Mouse (Mus musculus): ENCODE data around the gene Abhd14b. TPM values are rescaled to one million over a fixed set of nuclear protein-coding genes. Genes with fewer than 3 reads are reported as not detected.

Gene Abhd14b
- total and polyA plus RNA-seq, 3 experiments: 3.4 to 6.5 TPM; not detected in 1

DNA sequence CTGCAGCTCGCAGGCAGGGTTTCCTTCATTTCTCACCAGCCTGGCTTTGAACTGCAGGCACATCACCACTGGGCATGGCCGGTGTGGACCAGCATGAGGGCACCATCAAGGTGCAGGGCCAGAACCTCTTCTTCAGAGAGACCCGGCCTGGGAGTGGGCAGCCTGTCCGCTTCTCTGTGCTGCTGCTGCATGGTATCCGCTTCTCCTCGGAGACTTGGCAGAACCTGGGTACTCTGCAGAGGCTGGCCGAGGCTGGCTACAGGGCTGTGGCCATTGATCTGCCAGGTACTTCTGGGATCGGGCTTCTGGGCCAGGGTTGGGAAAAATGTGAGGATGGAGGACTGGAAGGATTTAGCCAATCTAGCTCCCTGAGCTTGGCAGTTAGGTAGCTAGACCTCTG lies 2.7 kb downstream of the Abhd14b start:
- H3K79me2 ChIP-seq (ENCODE audit: control insufficient read depth, insufficient read depth, low read length, poor library complexity): peaks cover 3% of the 10 kb centered on the region; the same call in 1 of the 2 replicates
- H3K4me3 ChIP-seq (ENCODE audit: control insufficient read depth in 1 of 2, insufficient read depth in 1 of 2, low read depth in 2 of 2, low read length in 2 of 2): no peak overlapping the region
- peaks cover 0 to 11% of the 10 kb centered on the region in 2 experiments; a peak in 2 of 4 replicates for H3K4me1 ChIP-seq (ENCODE audit: control insufficient read depth in 1 of 2, insufficient read depth in 2 of 2, low read length in 2 of 2)
- no peak overlapping the region for H3K27ac ChIP-seq (ENCODE audit: control insufficient read depth, low read depth, low read length)
- peaks cover 0 to 4% of the 10 kb centered on the region in 2 experiments; a peak in 2 of 4 replicates for H3K36me3 ChIP-seq (ENCODE audit: control insufficient read depth in 1 of 2, insufficient read depth in 2 of 2, low read length in 2 of 2)
- TF ChIP-seq MAX (IDR thresholded peaks at IDR 0.05; ENCODE audit: low read length): no peak
- TF ChIP-seq MAZ (IDR thresholded peaks at IDR 0.05; ENCODE audit: low read depth, low read length): no peak
- no peak for TF ChIP-seq CTCF (IDR thresholded peaks at IDR 0.05 in 2 of 3, conservative IDR thresholded peaks at IDR 0.05 in 1 of 3; ENCODE audit: control insufficient read depth in 1 of 3, insufficient read depth in 1 of 3, low read depth in 2 of 3, low read length in 3 of 3, poor library complexity in 1 of 3, severe bottlenecking in 1 of 3)
- no peak overlapping the region for H3K9ac ChIP-seq (ENCODE audit: control insufficient read depth, low read depth, low read length, poor library complexity, severe bottlenecking)
- H3K9me3 ChIP-seq (replicated peaks; ENCODE audit: insufficient read depth, low read length): no peaks in the 10 kb centered on the region
- DNase-seq (ENCODE audit: low read depth, low spot score): no peak
- H3K27me3 ChIP-seq (ENCODE audit: control insufficient read depth in 1 of 2, insufficient read depth in 2 of 2, low read length in 2 of 2): no peaks in the 10 kb centered on the region

GRCm38 (mm10) chr9:106450661-106451060 lies 3.4 kb downstream of the Abhd14b start:
- H3K9me3 ChIP-seq (replicated peaks; ENCODE audit: insufficient read depth, low read length): no peaks in the 10 kb centered on the region
- H3K36me3 ChIP-seq (ENCODE audit: control insufficient read depth in 1 of 2, insufficient read depth in 2 of 2, low read length in 2 of 2): peaks cover 0 to 4% of the 10 kb centered on the region in 2 experiments; a peak in 2 of 4 replicates
- H3K4me1 ChIP-seq (ENCODE audit: control insufficient read depth in 1 of 2, insufficient read depth in 2 of 2, low read length in 2 of 2): peaks cover 0 to 11% of the 10 kb centered on the region in 2 experiments; a peak in 2 of 4 replicates
- H3K27ac ChIP-seq (ENCODE audit: control insufficient read depth, low read depth, low read length): no peak overlapping the region
- DNase-seq (ENCODE audit: low read depth, low spot score): no peak
- H3K4me3 ChIP-seq (ENCODE audit: control insufficient read depth in 1 of 2, insufficient read depth in 1 of 2, low read depth in 2 of 2, low read length in 2 of 2): no peak overlapping the region
- TF ChIP-seq POLR2AphosphoS2 (IDR thresholded peaks at IDR 0.05; ENCODE audit: low read length) (no peak), HCFC1 (IDR thresholded peaks at IDR 0.05; ENCODE audit: low read depth, low read length) (no peak), ETS1 (IDR thresholded peaks at IDR 0.05; ENCODE audit: low read depth, low read length) (no peak), UBTF (IDR thresholded peaks at IDR 0.05; ENCODE audit: borderline replicate concordance, insufficient read depth, low read depth, low read length) (no peak), MAFK (IDR thresholded peaks at IDR 0.05; ENCODE audit: borderline replicate concordance, low read depth, low read length) (no peak), KAT2A (conservative IDR thresholded peaks at IDR 0.05; ENCODE audit: low read depth, low read length) (no peak), RAD21 (IDR thresholded peaks at IDR 0.05; ENCODE audit: low read depth, low read length) (no peak), TAL1 (IDR thresholded peaks at IDR 0.05; ENCODE audit: low read length) (no peak), MYC (IDR thresholded peaks at IDR 0.05; ENCODE audit: low read depth, low read length) (no peak), USF2 (IDR thresholded peaks at IDR 0.05; ENCODE audit: borderline replicate concordance in 1 of 2, insufficient read depth in 1 of 2, low read depth in 1 of 2, low read length in 2 of 2) (no peak), SIN3A (IDR thresholded peaks at IDR 0.05; ENCODE audit: low read length) (no peak), SMC3 (IDR thresholded peaks at IDR 0.05; ENCODE audit: low read depth, low read length) (no peak), ZMIZ1 (IDR thresholded peaks at IDR 0.05; ENCODE audit: low read depth, low read length) (no peak)
- H3K79me2 ChIP-seq (ENCODE audit: control insufficient read depth, insufficient read depth, low read length, poor library complexity): peaks cover 3% of the 10 kb centered on the region; the same call in 1 of the 2 replicates
- no peak overlapping the region for H3K9ac ChIP-seq (ENCODE audit: control insufficient read depth, low read depth, low read length, poor library complexity, severe bottlenecking)
- H3K27me3 ChIP-seq (ENCODE audit: control insufficient read depth in 1 of 2, insufficient read depth in 2 of 2, low read length in 2 of 2): no peaks in the 10 kb centered on the region

Data from MEL (cell line).